Mouse (Mus musculus): ENCODE measurements at regions not wholly inside any gene's neighbourhood (a gene's known extent, or its start where the extent isn't known, plus 50 kb on each side); places are given as distances from the start of the nearest gene placed in this dataset.

- no peak overlapping the region for H3K9ac ChIP-seq (ENCODE audit: low read depth, low read length, severe bottlenecking)
- H3K27me3 ChIP-seq (ENCODE audit: control insufficient read depth, insufficient read depth, low read length), result no peaks in the 10 kb centered on the region
- no peaks in the 10 kb centered on the region for H3K36me3 ChIP-seq (ENCODE audit: control insufficient read depth, insufficient read depth, low read length)
- H3K9me3 ChIP-seq (ENCODE audit: control insufficient read depth, low read length), result no peaks in the 10 kb centered on the region
- ATAC-seq (ENCODE audit: low FRiP score, low read depth) (no peak), DNase-seq (ENCODE audit: low spot score) (no peak)
- H3K4me2 ChIP-seq (replicated peaks; ENCODE audit: low read depth, low read length, severe bottlenecking), result no peak overlapping the region
- no peak overlapping the region for H3K27ac ChIP-seq (replicated peaks; ENCODE audit: low read depth, low read length)
- no peak overlapping the region for H3K4me3 ChIP-seq (replicated peaks; ENCODE audit: low read length)
- no peak for TF ChIP-seq POLR2A (IDR thresholded peaks at IDR 0.05; ENCODE audit: borderline replicate concordance, extremely low read depth, insufficient read depth, insufficient read length)
- no peaks in the 10 kb centered on the region for H3K4me1 ChIP-seq (ENCODE audit: control insufficient read depth, insufficient read depth, low read length)
Observed at GRCm38 (mm10) chr9:94188124-94188523, 349.8 kb downstream of the 1190002N15Rik start.

GRCm38 (mm10) chr9:94169905-94170612 is 367.8 kb downstream of the 1190002N15Rik start:
- no peak for ATAC-seq (ENCODE audit: low FRiP score, low read depth)
- no peak for TF ChIP-seq POLR2A (IDR thresholded peaks at IDR 0.05; ENCODE audit: borderline replicate concordance, extremely low read depth, insufficient read depth, insufficient read length)
- no peak overlapping the region for H3K9ac ChIP-seq (ENCODE audit: low read depth, low read length, severe bottlenecking)

GRCm38 (mm10) chr9:94163671-94164070 is 374.2 kb downstream of the 1190002N15Rik start:
- H3K4me2 ChIP-seq (replicated peaks; ENCODE audit: low read depth, low read length, severe bottlenecking), result no peak overlapping the region
- H3K27me3 ChIP-seq (ENCODE audit: control insufficient read depth, insufficient read depth, low read length), result no peaks in the 10 kb centered on the region
- no peak overlapping the region for H3K9ac ChIP-seq (ENCODE audit: low read depth, low read length, severe bottlenecking)
- no peak for DNase-seq (ENCODE audit: low spot score)
- WGBS, result 79% methylated on average over 1 of the region's 1 CpGs
- TF ChIP-seq POLR2A (IDR thresholded peaks at IDR 0.05; ENCODE audit: borderline replicate concordance, extremely low read depth, insufficient read depth, insufficient read length), result no peak
- H3K36me3 ChIP-seq (ENCODE audit: control insufficient read depth, insufficient read depth, low read length), result no peaks in the 10 kb centered on the region
- H3K4me1 ChIP-seq (ENCODE audit: control insufficient read depth, insufficient read depth, low read length), result no peaks in the 10 kb centered on the region
- H3K27ac ChIP-seq (replicated peaks; ENCODE audit: low read depth, low read length), result no peak overlapping the region
- no peak overlapping the region for H3K4me3 ChIP-seq (replicated peaks; ENCODE audit: low read length)
- no peaks in the 10 kb centered on the region for H3K9me3 ChIP-seq (ENCODE audit: control insufficient read depth, low read length)
- ATAC-seq (ENCODE audit: low FRiP score, low read depth), result no peak

More at GRCm38 (mm10) chr9:94169905-94170612, 367.8 kb downstream of the 1190002N15Rik start:
- no peaks in the 10 kb centered on the region for H3K27me3 ChIP-seq (ENCODE audit: control insufficient read depth, insufficient read depth, low read length)
- 85% methylated on average over 2 of the region's 2 CpGs for WGBS
- no peaks in the 10 kb centered on the region for H3K9me3 ChIP-seq (ENCODE audit: control insufficient read depth, low read length)
- no peaks in the 10 kb centered on the region for H3K36me3 ChIP-seq (ENCODE audit: control insufficient read depth, insufficient read depth, low read length)
- H3K4me1 ChIP-seq (ENCODE audit: control insufficient read depth, insufficient read depth, low read length), result no peaks in the 10 kb centered on the region
- no peak overlapping the region for H3K4me3 ChIP-seq (replicated peaks; ENCODE audit: low read length)
- no peak for DNase-seq (ENCODE audit: low spot score)
- no peak overlapping the region for H3K27ac ChIP-seq (replicated peaks; ENCODE audit: low read depth, low read length)
- no peak overlapping the region for H3K4me2 ChIP-seq (replicated peaks; ENCODE audit: low read depth, low read length, severe bottlenecking)

- ATAC-seq (ENCODE audit: low FRiP score, low read depth) (no peak), DNase-seq (ENCODE audit: low spot score) (no peak)
- Histone ChIP-seq H3K27ac (replicated peaks; ENCODE audit: low read depth, low read length) (no peak overlapping the region), H3K27me3 (ENCODE audit: control insufficient read depth, insufficient read depth, low read length) (no peaks in the 10 kb centered on the region), H3K4me1 (ENCODE audit: control insufficient read depth, insufficient read depth, low read length) (no peaks in the 10 kb centered on the region), H3K9me3 (ENCODE audit: control insufficient read depth, low read length) (no peaks in the 10 kb centered on the region), H3K4me3 (replicated peaks; ENCODE audit: low read length) (no peak overlapping the region), H3K9ac (ENCODE audit: low read depth, low read length, severe bottlenecking) (no peak overlapping the region), H3K4me2 (replicated peaks; ENCODE audit: low read depth, low read length, severe bottlenecking) (no peak overlapping the region), H3K36me3 (ENCODE audit: control insufficient read depth, insufficient read depth, low read length) (no peaks in the 10 kb centered on the region)
- 56% methylated on average over 2 of the region's 2 CpGs for WGBS
- TF ChIP-seq POLR2A (IDR thresholded peaks at IDR 0.05; ENCODE audit: borderline replicate concordance, extremely low read depth, insufficient read depth, insufficient read length), result no peak
Observed at GRCm38 (mm10) chr9:94155581-94155980, 382.3 kb downstream of the 1190002N15Rik start.

- no peak overlapping the region for H3K4me3 ChIP-seq (replicated peaks; ENCODE audit: low read length)
- H3K4me2 ChIP-seq (replicated peaks; ENCODE audit: low read depth, low read length, severe bottlenecking), result no peak overlapping the region
- H3K36me3 ChIP-seq (ENCODE audit: control insufficient read depth, insufficient read depth, low read length), result no peaks in the 10 kb centered on the region
- no peaks in the 10 kb centered on the region for H3K27me3 ChIP-seq (ENCODE audit: control insufficient read depth, insufficient read depth, low read length)
- DNase-seq (ENCODE audit: low spot score) (no peak), ATAC-seq (ENCODE audit: low FRiP score, low read depth) (no peak)
- H3K4me1 ChIP-seq (ENCODE audit: control insufficient read depth, insufficient read depth, low read length), result no peaks in the 10 kb centered on the region
- 68% methylated on average over 1 of the region's 1 CpGs for WGBS
- H3K9me3 ChIP-seq (ENCODE audit: control insufficient read depth, low read length), result no peaks in the 10 kb centered on the region
- H3K9ac ChIP-seq (ENCODE audit: low read depth, low read length, severe bottlenecking), result no peak overlapping the region
- no peak overlapping the region for H3K27ac ChIP-seq (replicated peaks; ENCODE audit: low read depth, low read length)
- no peak for TF ChIP-seq POLR2A (IDR thresholded peaks at IDR 0.05; ENCODE audit: borderline replicate concordance, extremely low read depth, insufficient read depth, insufficient read length)
Observed at GRCm38 (mm10) chr9:94148474-94148873, 389.4 kb downstream of the 1190002N15Rik start.

Data from limb, embryonic 14.5 days (tissue).